Mouse (Mus musculus): Measurements from ENCODE around the gene Zfp169.
A peak's percentile ranks its signal among the peaks of the same experiment; 100 is the strongest.
"Not testable (repeated sequence)": the region's sequence is repeated elsewhere in the genome, so short reads cannot be mapped to it uniquely, and the experiment has no call there.

Gene Zfp169

GRCm38 (mm10) chr13:48513003-48513929 is at the start of gene Zfp169, which contains the start of gene A830005F24Rik:
Gene Zfp169 (minus strand): TSS chr13:48513451.
Gene A830005F24Rik (plus strand): TSS chr13:48513570.
- DNase-seq (ENCODE audit: low read depth): peak; percentile 94

DNA sequence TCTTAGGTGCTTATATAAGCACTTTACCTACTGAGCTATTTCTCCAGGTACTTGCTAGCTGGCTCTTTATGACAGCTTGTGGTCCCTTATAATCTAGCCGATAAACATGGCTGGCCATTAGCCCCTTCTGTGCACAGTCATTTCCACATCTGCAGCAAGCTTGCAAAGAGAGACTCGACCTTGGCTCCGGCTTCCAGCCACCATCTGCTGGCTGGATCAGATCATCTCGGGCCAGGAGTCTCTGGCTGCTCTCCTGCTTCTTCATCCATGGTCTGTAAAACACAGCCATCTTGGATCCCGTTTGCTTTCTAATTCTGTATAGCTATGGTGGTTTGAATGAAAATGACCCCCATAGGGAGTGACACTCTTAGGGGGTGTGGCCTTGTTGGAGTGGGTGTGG is 49.1 kb upstream of the Zfp169 start:
- no peak for DNase-seq (ENCODE audit: low read depth)

DNA sequence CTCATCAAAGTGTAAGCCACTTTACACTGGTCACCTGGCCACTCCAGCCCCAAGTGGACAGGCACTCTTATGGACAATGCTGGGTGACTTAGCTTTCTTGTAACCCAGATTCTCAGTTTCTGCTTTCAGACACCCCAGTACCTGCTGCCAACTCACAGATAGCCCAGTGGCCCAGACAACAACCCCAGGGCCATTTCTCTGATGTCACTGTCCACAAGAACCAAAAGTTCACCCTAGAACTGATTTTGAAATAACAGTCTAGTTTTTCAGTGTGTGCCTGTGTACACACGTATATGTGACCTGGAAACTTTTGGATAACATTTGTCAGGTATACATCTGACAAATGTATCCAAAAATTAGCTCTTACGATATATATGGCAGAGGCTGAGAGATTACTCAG is 48.2 kb upstream of the Zfp169 start:
- no peak for DNase-seq (ENCODE audit: low read depth)

DNA sequence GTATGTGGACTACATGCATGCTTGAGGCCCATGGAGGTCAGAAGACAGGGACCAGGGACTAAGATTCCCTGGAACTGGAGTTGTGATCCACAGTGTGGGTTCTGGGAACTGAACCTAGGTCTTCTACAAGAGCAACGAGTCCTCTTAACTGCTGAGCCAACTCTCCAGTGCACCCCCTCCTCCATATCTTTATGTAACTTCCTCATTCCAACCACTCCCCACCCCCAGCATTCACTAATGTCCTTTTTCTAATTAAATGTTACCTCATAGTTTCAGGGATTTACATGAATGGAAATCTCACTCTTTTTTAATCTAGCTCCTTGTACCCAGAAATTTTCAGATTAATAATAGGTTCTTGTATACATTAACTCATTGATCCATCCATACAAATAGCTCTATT is 42.7 kb upstream of the Zfp169 start:
- no peak for DNase-seq (ENCODE audit: low read depth)

DNA sequence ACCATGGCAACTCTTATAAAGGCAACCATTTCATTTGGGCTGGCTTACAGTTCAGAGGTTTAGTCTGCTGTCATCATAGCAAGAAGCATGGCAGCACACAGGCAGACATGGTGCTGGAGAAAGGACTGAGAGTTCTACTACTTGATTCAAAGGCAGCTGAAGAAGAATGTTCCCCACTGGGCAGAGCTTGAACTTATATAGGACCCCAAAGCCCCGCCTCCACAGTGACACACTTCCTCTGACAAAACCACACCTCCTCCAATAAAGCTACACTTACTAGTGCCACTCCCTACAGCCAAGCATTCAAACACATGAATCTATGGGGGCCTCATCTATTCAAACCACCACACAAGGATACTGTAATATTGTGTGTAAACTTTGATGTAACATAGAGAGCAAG is 41.3 kb upstream of the Zfp169 start:
- DNase-seq (ENCODE audit: low read depth): no peak

GRCm38 (mm10) chr13:48553511-48553910 is 40.3 kb upstream of the Zfp169 start:
- DNase-seq (ENCODE audit: low read depth): no peak

- DNase-seq (ENCODE audit: low read depth): no peak
Observed at GRCm38 (mm10) chr13:48552181-48553090, 39.2 kb upstream of the Zfp169 start.

DNA sequence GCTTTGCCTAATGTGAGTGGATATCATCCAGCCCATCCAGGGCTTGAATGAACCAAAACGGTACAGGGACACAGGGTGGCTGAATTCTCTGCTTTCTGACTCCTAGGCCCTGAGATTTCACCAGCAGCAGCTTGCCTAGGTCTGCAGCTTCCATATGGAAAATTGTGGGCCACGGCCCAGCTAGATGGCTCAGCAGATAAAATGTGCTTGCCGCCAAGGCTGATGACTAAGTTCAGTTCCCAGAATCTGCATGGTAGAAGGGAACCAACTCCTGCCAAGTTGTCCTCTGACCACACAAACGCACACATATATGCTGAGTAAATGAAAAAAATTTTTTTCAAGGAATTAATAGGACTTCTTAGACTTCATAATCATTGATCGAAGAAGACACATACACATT is 35.0 kb upstream of the Zfp169 start:
- no peak for DNase-seq (ENCODE audit: low read depth)

- DNase-seq (ENCODE audit: low read depth): no peak
Observed at GRCm38 (mm10) chr13:48547623-48548022, 34.4 kb upstream of the Zfp169 start.

- peak; percentile 99 for DNase-seq (ENCODE audit: low read depth)
Observed at GRCm38 (mm10) chr13:48546330-48546917, 33.2 kb upstream of the Zfp169 start.

DNA sequence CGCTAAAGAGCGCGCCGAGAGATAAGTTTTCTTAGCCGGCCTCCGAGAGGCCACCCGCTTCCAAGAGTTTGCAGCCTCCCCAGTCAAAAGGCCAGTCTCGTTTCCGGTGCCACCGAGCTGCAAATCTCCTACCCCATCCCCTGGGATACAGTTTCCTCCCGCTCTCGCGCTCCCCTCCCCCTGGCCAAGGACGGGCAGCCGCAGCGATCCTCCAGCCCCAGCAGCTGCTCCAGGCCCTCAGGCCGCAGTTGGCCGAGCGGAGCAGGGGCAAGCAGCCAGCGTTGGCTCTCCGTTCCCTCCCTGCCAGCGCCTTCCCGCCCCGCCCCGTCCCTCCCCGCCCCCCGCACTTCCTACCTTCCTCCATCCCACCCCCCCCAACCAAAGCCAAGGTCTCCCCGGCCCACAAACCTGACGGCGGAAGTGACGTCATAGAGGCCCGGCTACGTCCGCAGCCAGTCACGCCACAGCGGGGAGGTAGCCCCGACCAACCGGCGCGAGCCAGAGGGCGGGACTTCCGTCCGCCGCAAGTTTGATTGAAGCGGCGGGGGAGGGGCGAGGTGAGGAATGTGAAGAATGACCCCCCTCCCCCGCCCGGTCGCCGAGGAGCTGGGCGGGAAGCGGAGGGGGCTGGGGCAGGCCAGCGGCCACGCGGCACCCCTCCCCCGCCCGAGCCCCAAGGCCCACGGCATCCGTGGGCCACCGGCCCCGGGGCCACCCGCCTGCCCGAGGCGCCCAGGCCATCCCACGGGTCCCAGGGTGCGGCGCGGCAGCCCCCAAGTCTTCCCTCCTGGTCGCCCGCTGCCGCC is 32.4 kb upstream of the Zfp169 start:
- peak; percentile 99 for DNase-seq (ENCODE audit: low read depth)

DNA sequence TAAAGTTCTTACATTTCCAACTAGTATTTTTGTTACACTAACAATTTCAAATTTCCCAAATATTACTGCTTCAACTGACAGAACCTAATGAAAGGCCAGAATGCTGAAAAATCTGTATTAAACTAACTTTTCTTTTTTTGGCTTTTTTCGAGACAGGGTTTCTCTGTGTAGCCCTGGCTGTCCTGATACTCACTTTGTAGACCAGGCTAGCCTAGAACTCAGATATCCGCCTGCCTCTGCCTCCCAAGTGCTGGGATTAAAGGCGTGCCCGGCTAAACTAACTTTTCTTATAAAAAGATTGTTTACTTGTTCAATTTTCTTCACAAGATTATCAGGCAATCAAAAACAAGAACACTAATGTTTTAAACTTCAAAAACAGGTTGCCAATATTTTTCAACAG is 31.6 kb upstream of the Zfp169 start:
- DNase-seq (ENCODE audit: low read depth): no peak

GRCm38 (mm10) chr13:48544391-48544790 is 31.1 kb upstream of the Zfp169 start:
- no peak for DNase-seq (ENCODE audit: low read depth)

GRCm38 (mm10) chr13:48540488-48540887 is 27.2 kb upstream of the Zfp169 start:
- DNase-seq (ENCODE audit: low read depth): no peak

DNA sequence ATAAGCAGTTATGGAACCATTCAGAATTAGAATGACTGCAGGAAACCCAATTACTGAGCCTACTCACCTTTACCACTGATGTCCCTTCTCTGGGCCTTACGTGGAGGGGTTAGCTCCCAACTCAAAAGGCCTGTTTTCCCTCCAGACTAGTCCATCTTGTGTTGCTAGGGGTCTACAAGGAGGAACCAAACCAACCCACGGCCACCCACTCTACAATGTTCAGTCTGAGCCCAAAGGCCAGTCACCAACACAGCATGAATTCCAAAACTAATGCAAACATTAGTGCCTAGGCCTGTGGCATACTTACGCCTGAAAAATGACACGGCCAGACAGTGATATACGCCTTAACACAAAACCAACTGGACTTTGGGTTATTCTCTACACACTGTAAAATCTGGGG is 20.2 kb upstream of the Zfp169 start:
- DNase-seq (ENCODE audit: low read depth): no peak

DNA sequence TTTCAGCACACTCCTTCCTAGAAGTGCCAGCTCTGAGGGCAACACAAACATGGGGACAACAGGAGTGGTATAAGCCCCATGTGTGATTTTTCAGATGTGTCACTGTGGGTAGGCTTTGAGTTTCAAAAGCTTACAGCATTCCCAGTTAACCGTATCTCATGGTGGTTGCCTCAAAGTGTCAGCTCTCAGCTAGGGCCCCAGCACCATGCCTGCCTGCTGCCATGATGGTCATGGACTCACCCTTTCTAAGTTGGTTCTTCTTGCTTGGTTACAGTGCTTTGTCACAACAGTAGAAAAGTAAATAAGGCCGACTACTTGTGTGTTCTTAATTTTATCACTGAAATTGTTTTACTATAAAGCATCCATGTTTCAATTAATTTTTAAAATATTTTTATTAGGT is 18.2 kb upstream of the Zfp169 start:
- no peak for DNase-seq (ENCODE audit: low read depth)

DNA sequence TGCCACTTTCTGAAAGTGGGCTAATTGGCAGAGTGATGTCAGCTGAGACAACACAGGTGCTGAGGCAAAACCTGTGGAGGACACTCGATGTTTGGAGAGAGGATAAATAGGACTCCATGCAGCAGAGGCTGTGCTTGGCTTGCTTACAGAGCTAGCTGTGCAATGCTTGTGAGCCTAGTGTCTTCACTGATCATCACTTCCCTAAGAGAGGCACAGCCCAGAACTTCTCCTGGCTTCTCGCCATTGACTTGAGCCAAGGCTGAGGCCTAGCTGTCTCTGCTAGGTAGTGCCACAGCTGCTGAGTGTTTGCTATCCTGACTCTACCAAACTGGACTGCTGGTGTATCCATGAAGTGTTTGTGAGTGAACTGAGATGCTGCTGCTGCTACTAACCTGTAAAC is 17.4 kb upstream of the Zfp169 start:
- DNase-seq (ENCODE audit: low read depth): no peak

DNA sequence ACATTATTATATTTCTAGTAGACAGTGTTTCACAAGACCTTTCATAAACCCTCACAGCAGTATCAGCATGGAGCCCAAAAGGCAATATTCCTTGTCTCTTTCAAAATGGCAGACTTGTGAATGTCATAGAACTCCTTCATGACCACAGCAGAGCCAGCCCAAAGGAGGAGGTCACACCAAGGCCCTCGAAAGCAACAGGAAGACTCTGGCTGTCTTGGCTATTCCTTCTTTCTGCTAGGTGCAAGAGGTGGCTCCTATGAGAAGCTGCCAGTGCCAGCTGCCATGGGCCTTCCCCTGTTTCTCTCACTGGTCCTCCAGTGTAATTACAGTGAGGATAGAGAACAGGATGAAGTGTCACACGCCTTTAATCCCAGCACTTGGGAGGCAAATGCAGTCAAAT is 15.8 kb upstream of the Zfp169 start:
- no peak for DNase-seq (ENCODE audit: low read depth)

- DNase-seq (ENCODE audit: low read depth): peak; percentile 86
Observed at GRCm38 (mm10) chr13:48528123-48528871, 15.0 kb upstream of the Zfp169 start.

- DNase-seq (ENCODE audit: low read depth): peak; percentile 63
Observed at GRCm38 (mm10) chr13:48525745-48526144, 12.5 kb upstream of the Zfp169 start.

GRCm38 (mm10) chr13:48519122-48519521 is 5.9 kb upstream of the Zfp169 start:
- not testable (repeated sequence) for DNase-seq (ENCODE audit: low read depth)
